Mouse (Mus musculus) hematopoietic stem cell, adult 5-6 weeks (primary cell): Measurements from ENCODE around the gene Cabp2. TPM values are rescaled to one million over a fixed set of nuclear protein-coding genes. Genes with fewer than 3 reads are reported as not detected.

Experiments
- ATAC-seq, 2 experiments: fragments of 125-278 bp in 1 of 2; replicated peaks in 1 of 2; 2 replicates each; pipeline ENCODE4 v1.8.0; 2016 to 2017; ENCODE audit warnings: inconsistent platforms in 2 of 2, mild to moderate bottlenecking in 2 of 2, moderate number of reproducible peaks in 2 of 2, low read depth in 1 of 2, moderate TSS enrichment in 1 of 2; ENCODE audit not compliant: low FRiP score in 2 of 2, poor library complexity in 2 of 2, severe bottlenecking in 2 of 2, insufficient read depth in 1 of 2, low TSS enrichment in 1 of 2
- total RNA-seq: library from RNA; stranded (forward); fragments of 172-1452, 232-1000 nt; gene quantifications from 2 replicates; pipeline ENCODE4 v1.2.3, GENCODE M21; 2017

The Cabp2 gene
- total RNA-seq, 1 experiment from 2014 or later = not detected

DNA sequence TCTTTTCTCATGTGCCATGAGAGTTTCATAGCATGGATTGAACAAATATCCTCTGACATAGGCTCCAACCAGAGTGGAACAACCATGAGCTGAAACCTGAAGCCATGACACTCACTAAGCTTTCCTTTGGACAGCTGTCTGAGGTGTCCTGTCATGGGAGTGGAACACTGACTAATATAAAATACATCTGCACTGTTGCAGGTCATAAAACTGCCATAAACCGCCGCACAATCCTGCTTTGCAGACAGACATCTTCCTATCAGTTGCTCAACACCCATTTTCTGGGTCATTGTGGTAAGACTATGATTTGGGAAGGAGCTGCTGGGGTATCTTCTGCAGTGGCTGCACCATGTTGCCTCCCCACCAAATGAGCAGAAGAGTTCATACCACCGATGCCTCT, 11.4 kb downstream of the Cabp2 start:
- no peak for ATAC-seq

DNA sequence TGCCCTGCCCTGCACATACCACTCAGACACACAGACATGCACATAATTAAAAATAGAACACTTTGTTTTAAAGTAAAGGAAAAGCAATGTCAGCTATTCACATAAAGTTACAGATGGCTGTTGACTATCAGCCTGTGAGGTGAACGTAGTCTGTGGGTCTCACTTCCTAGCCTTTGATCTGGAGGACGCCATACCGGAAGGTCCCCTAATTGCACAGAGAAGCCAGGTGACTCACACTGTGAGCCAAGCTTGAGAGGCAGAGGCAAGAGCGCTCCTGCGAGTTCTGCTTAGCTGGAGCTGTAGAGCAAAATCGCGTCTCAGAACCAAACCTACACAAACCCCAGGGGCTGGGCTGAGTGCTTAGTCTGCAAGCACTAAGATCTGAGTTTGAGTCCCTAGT, 12.4 kb downstream of the Cabp2 start:
- ATAC-seq = no peak

GRCm38 (mm10) chr19:4094348-4094747, 13.0 kb downstream of the Cabp2 start:
- ATAC-seq = no peak

DNA sequence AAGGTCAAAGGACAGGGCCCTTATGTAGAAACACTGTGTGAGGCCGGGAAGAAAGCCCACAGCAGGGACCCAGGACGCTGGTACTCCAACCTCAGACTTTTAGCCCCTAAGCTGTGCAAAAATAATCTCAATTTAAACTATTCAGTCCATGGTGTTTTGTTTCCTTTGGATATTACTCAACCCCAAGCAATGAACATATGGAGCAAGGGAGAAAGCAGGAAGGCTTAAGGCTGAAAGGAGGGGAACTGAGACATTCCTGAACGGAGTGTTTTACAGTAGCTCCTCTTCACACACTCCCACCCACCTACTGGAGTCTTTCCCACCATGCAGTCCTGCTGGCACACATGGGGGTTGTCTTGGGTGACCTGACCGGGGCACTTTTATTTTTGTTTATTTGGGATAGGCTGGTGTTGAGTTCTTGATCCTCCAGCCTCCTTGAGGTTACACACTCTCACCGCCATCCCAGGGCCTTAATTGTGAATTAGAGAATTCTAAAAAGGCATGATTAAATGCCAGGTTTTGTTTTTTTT, 13.5 kb downstream of the Cabp2 start:
- ATAC-seq = no peak

- ATAC-seq = no peak
Observed at GRCm38 (mm10) chr19:4095802-4096201, 14.4 kb downstream of the Cabp2 start.

DNA sequence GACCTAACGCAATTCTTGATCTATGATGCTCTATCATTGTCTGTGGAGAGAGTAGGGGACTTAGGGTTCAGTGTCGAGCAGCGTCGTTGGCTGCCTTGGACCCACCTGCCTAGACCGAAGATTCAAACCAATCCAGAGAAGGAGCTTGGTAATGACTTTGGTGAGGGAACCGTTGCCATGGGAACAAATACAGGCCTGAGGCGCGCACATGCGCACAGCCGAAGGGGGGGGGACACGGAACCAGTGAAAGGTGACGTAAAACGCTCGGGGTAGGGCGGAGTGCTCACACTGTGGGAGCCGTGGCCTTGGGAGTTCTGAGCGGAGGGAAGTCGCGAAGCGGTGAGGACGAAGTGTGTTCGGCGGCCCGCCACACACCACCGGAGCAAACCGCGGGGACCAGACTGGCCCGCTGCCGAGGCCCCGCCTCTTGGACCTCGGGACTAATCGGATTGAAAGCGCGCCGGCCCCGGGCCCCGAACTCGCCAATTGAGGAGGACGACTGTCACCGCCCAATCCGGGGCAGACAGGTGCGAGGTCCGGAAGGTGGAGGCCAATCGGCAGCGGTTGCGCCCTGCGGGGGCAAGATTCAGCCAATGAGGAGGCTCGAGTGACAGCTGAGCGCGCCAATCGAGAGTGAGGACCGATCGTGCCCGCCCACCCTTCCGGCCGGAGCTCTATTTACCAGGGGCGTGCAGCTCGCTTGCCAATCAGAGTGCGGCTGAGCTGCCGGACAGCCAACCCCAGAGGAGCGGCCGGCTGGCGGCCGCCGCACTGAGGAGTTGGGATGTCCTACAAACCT, 15.5 kb downstream of the Cabp2 start, which contains the start of gene Cdk2ap2:
Gene Cdk2ap2 (plus strand): TSS at position 541 of the 799 bp plus-strand sequence.
- peak; percentile 85 to 91 for ATAC-seq

DNA sequence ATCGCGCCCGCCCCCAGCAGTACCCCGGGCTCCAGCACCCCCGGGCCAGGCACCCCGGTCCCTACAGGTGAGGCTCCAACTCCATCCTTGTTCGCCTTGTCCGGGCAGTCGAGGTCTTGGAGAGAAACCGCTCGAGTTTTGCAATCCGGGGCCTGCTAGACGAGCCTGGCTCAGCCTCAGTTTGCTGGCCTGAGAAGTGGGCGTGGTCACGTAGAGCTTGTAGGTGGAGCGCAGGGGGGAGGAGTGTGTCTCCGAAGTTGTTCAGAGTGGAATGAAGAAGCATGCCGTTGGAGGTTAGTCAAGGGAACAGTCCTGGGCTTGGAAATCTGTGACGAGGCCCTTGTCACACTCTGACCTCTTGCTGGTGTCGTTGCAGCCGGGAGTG, 16.1 kb downstream of the Cabp2 start:
- ATAC-seq = peak; percentile 4 to 14; a peak in 2 of 4 replicates

- no peak for ATAC-seq
Observed at GRCm38 (mm10) chr19:4098426-4098825, 17.0 kb downstream of the Cabp2 start.

DNA sequence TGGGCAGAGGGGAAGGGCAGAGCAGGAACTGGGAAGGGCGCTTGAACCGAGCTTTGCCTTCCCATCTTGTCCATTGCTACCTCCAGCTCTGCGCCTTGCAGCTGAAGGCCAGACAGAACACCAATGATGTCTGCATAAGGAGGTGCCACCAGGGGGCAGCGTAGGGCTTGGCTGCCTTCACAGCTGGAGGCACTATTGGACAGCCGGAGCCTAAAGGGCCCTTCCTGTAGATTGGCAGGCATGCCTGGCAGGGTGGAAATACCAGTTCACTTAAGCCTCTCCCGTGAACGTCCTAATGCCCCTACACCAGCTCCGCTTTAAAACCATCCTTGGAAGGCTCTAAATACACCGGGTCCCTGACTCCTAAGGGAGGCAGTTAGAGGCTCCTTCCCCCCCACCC, 17.7 kb downstream of the Cabp2 start:
- ATAC-seq = peak; percentile 46 to 59

DNA sequence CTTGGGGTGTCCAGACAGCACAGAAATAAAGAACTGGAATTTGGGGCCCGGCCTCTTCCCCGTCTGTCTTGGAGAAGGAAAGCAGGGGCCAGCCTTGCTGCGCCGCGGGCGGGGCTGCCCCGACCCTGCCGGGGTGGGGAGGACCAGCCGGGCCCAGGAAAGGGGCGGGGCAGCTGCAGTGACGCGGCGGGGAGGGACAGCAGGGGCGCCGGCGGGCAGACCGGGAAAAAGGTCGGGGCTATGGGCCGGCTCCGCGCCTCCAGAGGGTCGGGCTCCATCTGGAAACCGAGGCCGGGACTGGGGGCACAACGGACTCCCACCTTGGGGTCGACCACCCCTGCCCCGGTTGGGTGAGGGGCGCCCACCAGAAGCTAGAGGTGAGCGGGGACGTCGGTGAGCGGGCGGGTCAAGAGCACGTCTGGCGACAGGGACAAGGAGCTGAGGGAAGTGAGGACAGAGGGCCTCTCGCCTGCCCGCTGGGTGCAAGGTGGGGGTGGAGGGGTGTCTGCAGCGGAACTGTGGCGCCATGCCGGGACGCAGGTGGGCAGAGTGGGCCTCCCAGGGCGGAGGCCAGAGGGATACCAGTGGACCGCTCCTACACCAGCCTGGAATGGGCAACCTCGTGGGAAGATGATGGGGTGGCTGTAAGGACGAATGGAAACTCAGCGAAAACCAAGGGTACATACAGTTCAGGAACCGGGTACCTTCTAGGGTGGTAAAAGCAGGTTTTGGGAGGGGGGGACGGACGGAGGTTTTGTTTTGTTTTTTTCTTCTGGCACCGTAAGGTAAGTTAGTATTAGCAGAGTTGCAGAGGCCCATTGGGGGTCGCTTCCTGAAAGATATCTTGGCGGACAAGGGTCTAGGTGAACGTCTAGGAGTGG, 18.7 kb downstream of the Cabp2 start, which contains the start of gene Pitpnm1:
Gene Pitpnm1 (plus strand): TSS at position 162 of the 881 bp plus-strand sequence.
- ATAC-seq = no peak

DNA sequence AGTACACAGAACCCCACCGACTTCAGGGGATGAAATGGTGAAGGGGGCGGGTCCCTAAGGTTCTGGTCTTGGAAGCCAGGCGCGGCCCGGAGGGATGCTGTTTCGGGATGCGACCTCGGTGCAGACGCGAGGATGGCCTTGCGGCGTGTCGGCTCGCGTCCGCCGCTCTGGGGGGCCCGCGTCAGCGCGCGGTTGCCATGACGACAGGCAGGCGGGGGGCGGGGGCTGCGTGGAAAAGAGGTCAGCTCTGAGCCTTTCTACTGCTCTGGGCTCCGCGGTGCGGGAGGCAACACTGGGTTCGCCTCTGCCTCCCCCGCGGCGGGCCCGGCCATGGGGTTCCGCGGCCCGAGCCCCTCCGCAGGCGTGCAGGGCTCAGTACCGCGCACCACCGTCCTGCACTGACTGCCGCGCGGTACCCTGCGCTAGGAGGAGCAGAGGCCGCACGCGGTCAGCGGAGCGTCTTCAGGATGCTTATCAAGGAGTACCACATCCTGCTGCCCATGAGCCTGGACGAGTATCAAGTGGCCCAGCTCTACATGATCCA, 19.4 kb downstream of the Cabp2 start:
- ATAC-seq = no peak

DNA sequence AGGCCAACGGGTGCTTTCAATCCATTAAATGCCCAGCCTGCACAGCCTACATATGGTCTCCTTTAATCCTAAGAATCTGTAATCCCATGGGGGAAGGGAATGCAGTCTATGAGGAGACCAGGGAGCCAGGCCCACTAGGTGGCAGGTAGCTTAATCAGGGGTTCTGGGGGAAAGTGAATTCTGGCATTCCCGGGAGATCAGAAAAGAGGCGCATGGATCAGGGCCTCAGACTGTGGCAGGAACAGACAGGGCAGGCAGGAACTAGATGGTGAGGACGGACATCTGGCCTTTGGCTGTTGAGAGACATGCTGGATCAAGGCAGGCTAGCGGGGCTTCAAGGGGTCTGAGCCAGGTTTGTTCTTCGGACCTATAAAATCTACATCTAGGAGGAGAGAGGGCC, 20.1 kb downstream of the Cabp2 start:
- no peak for ATAC-seq

- ATAC-seq = no peak
Observed at GRCm38 (mm10) chr19:4102049-4102448, 20.7 kb downstream of the Cabp2 start.

DNA sequence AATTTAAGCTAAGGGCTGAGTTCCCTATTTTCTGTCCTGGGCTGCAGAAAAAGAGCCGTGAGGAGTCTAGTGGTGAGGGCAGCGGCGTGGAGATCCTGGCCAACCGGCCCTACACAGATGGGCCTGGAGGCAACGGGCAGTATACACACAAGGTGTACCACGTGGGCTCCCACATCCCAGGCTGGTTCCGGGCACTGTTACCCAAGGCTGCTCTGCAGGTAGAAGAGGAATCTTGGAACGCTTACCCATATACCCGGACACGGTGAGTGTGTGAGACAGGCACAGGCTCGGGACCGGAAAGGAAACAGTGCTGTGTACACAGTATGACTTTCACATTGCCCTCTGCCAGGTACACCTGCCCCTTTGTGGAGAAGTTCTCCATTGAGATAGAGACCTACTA, 21.2 kb downstream of the Cabp2 start:
- ATAC-seq = no peak

GRCm38 (mm10) chr19:4103294-4103693, 21.9 kb downstream of the Cabp2 start:
- no peak for ATAC-seq

DNA sequence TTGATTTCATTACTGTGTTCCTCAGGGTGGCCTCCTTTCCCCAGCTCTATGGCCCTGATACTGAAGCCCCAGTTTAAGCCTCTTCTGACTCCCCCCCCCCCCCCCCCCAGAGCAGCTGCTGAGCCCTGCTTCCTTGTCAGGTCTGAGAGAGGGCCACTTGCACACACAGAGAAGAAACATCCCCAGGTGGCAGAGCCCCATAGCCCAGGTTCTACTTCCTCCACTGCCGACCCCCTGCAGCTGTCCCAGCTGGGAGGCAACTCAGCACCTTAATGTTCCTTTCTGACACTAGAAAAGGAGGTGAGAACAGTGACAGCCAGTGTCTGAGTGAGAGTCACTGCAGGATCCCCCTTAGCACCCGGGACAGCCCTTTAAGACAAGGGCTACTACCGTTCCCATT, 22.4 kb downstream of the Cabp2 start:
- no peak for ATAC-seq

DNA sequence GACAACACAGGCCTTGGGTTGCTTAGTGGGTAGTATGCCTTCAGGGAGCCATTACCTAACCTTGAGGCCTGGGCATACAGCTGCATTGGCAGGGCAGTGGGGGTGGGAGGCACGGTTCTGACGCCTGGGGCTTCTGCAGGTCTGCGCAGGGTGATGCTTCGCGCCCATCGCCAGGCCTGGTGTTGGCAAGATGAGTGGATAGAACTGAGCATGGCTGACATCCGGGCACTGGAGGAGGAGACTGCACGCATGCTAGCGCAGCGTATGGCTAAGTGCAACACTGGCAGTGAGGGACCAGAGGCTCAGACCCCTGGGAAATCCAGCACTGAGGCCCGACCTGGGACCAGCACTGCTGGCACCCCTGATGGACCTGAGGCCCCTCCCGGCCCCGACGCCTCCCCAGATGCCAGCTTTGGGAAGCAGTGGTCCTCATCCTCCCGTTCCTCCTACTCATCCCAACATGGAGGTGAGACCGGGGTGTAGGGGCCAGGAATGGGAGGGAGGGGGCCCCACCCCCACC, 23.4 kb downstream of the Cabp2 start:
- no peak for ATAC-seq

GRCm38 (mm10) chr19:4106654-4107053, 25.3 kb downstream of the Cabp2 start:
- no peak for ATAC-seq
